Mouse (Mus musculus) megakaryocyte-erythroid progenitor cell, adult 5-6 weeks (primary cell): ENCODE results near the gene Ccdc96. TPM values are rescaled to one million over a fixed set of nuclear protein-coding genes. Genes with fewer than 3 reads are reported as not detected.

Source experiments
- ATAC-seq: replicated peaks from 2 replicates; pipeline ENCODE4 v1.8.0; 2016; ENCODE audit warnings: mild to moderate bottlenecking, inconsistent platforms; ENCODE audit not compliant: severe bottlenecking, poor library complexity, low FRiP score, low TSS enrichment
- total RNA-seq, 2 experiments: library from RNA; stranded (forward) in 1 of 2; stranded (reverse) in 1 of 2; fragments of 200-1000, 215-1000 nt in 1 of 2; fragments of >200 nt in 1 of 2; fragmentation: Nextera tagmentation in 1 of 2; gene quantifications; 2 replicates each; pipeline ENCODE4 v1.2.3; 2014 to 2017

The Ccdc96 gene
- total RNA-seq, 2 experiments from 2014 or later: 0.19 to 0.50 TPM

DNA sequence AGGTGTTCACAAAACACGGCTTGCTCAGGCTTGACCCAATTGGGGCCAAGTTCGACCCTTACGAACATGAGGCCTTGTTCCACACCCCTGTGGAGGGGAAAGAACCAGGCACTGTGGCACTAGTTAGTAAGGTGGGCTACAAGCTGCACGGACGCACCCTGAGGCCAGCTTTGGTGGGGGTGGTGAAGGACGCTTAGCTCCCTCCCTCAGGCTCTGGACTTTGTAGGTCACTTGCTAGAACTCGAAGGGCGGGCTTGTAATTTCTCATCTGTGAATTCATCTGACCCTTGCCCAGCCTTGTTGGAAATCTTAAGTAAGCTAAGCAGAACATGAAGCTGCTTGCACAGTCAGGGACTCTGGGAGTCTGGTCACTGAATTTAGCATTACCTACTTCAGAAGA, 13.2 kb upstream of the Ccdc96 start:
- ATAC-seq: no peak

- ATAC-seq: no peak
Measured at GRCm38 (mm10) chr5:36472876-36473655, 11.3 kb upstream of the Ccdc96 start.

GRCm38 (mm10) chr5:36474283-36474682, 10.1 kb upstream of the Ccdc96 start:
- peak; percentile 86 for ATAC-seq

DNA sequence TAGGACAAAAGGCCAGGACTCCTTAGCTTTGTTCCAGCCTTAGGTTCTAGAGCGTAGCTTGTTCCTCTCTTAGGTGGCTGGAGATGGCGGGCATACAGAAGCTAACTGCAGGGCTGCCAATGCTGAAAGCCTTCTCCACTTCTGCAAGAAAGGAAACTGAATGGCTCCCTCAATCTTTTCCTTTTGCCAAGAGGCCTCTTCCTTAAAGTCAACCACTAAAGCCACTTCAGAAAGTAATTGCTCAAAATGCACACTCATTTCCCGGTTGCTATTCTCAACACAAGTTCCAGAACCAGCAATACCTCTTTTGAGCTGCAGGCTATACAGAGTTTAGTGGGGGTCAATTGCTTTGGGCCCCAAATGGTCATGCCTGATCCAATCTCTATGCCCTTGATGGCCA, 6.9 kb upstream of the Ccdc96 start:
- no peak for ATAC-seq

DNA sequence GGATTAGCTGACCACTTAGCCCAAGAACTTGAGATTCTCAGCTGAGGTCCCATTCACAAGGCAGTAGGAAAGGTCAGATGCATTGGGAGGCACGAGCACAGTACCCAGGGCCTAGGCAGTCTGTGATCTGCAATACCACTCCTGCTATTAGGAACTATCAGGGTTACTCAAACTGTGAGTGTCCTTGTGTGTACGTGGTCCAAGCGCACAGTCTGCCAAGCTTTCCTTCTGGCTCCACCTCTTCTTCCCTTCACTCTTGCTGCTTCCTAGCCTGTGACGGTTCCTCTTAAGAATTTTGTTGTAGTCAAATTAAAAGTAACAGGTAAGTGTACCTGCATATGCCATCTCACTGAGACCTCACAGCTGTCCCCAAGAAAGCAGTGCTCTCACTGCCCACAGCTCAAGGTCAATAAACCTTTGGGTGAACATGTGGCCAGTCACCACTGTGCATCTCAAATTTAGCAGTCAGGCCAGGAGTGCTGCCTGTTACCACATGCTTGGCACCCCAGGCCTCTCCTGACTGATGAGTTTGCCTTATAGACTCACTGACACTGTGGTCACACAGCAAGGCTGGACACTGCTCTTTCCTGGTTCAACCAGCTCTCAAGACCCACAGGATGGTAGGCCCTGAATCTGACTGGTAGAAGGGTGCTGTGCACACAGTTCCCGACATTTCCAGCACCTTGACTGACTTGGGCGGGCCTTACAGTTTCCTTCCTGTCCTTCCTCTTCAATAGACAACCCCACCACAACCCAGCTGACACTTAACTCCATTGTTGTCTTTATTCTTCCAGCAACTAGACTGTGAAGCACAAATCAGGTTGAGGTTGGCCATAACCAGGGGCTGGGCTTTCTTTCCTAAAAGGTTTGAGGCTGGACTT, 5.6 kb upstream of the Ccdc96 start:
- no peak for ATAC-seq

- ATAC-seq: no peak
Measured at GRCm38 (mm10) chr5:36479735-36480134, 4.7 kb upstream of the Ccdc96 start.

- ATAC-seq: no peak
Measured at GRCm38 (mm10) chr5:36480398-36480797, 4.0 kb upstream of the Ccdc96 start.

DNA sequence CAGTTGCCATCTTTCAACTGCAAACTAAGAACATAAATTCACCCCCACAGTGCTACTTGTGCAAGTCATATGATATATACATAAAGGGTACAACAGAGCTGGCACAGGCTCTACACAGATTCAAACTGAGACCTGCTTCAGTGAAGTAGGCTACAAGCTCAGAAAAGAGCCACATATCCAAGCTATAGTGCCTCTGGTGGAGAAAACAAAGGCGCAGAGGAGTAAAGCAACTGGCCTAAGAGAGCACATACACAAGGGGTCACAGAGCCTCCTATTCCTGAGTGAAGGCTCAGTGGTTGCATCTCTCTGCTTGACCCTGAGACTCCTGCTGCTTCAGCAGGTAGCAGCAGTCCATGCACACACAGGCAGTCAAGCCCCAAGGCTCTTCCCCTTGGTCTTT, 3.3 kb upstream of the Ccdc96 start:
- ATAC-seq: no peak

- peak; percentile 4; the same call in 1 of the 2 replicates for ATAC-seq
Measured at GRCm38 (mm10) chr5:36483203-36484101, 936 bp upstream of the Ccdc96 start.

DNA sequence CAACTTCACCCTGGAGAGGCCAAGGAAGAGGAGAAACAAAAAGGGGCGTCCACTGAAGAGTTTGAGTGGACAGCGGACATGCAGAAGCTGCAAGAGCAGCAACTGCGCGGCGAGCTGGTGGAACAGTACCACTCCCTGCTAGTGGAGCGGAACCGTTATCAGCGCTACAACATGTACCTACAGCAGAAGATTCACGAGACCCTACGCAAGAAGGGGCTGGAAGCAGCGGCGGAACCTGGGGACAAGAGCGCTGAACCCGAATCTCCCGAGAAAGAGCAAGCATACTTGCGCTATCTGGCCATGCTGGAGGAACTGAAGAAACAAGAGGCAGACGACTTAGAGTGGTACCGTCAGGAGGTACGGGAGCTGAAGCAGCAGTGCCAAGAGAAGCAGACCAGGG, 918 bp downstream of the Ccdc96 start:
- no peak for ATAC-seq

- no peak for ATAC-seq
Measured at GRCm38 (mm10) chr5:36489225-36489624, 4.8 kb downstream of the Ccdc96 start.

- ATAC-seq: no peak
Measured at GRCm38 (mm10) chr5:36493919-36494318, 9.5 kb downstream of the Ccdc96 start.

DNA sequence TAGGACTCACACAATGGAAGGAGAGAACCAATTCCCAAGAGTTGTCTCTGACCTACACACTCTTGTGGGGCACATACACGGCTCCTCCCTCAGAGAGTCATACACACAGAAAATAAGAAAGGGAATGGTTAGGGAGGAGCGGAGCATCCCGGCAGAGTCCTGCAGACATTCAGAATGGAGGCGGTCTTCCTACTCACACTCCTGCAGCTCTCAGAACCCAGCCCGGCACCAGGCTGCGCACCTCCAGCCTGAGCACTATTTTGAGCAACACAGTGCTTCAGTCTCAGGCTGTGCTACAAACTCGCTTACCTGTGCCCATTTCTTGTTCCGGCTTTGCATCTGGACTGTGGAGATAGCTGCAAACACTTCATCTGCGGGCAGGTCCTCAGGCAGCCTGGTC, 10.3 kb downstream of the Ccdc96 start:
- no peak for ATAC-seq

DNA sequence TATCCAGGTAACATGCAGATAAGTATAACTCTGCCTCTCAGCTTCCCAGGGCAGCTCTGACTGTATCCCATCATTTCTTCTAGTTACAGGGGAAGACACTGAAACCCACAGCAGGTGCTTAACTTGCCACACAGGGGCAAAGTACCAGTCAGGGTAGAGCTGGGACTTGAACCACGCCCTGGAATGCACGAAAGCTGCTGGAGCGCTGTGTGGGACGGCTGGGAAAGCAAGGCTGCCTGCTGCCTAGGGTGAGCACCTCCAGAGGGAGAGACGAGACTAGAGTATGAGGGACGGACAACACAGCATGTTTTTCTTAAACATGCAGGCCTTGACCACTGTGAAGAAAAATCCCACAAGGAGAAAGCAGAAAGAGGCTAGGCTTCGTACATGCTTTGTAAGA, 20.8 kb downstream of the Ccdc96 start:
- ATAC-seq: no peak

DNA sequence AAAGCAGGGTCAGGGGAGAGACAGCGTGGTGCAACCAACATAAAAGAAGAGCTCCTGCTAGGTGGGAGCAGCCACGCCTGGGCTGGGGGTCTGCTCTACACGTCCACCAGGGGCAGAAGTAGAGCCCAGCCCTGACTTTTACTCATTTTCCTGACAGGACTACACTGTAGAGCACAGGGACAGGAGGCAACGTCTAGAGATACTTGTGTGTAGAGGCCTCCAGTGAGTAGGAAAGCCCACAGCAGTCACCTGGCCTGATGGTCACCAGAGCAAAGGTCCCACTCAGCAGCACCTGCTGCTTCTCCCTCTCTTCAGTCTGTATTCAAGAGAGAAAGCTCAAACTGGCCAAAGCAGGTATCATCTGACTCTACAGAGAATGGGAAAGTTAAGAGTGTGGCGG, 21.3 kb downstream of the Ccdc96 start:
- no peak for ATAC-seq

GRCm38 (mm10) chr5:36508351-36508750, 24.0 kb downstream of the Ccdc96 start:
- no peak for ATAC-seq

GRCm38 (mm10) chr5:36510956-36511355, 26.6 kb downstream of the Ccdc96 start:
- no peak for ATAC-seq

DNA sequence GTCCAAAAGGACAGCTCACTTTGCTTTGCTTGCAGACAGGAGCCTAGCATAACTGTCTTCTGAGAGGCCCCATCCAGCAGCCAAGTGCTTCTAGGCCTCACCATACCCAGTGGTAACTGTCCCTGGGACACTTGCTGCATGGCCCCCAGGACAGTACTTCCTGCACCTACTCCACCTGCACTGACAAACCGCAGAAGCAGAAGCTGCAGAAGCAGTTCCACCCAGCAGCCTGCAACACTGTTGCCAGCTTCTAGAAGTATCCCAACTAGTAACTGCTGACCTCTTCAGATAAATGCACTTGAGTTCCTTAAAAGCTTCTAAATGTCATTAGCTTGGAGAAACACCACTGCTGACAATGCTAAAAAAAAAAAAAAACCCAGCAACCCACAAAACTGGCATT, 30.7 kb downstream of the Ccdc96 start:
- no peak for ATAC-seq

- no peak for ATAC-seq
Measured at GRCm38 (mm10) chr5:36515558-36515957, 31.2 kb downstream of the Ccdc96 start.

DNA sequence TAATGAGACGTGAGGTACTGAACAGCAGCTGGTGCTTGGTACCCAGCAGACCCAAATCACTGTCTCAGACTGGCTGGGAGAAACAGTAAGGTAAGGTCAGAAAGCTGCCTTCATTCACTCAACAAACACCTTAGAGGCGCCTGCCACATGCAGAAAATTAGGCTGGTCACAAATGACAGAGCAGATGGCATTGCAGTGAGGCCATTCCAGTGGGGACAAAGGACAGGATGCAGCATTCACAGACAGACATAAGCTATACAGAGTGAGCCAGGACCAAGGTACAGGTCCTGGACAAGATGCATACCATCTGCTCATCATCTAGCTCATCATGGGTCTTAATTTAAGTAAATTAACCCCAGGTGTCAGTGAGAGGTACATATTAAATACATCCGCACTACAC, 33.2 kb downstream of the Ccdc96 start:
- ATAC-seq: no peak
